Mouse (Mus musculus): ENCODE data around the gene Wfdc9.

DNA sequence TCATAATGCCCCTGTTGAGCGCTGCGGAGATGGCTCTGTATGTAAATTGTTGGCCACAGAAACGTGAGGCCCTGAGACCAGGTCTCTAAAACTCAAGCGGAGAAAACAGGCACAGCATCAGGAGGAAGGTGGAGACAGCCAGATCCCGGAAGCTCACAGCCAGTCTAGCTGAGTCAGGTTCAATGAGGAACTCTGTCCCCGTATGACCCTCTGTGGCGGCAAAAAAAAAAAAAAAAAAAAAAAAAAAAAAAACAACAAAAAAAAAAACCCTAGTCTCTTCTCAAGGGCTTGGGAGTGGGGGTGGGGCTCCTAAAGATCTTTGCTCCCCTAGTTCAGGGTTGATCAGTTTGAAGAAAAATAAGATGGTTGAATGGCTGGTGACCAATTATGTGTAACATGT, 15.3 kb downstream of the Wfdc9 start:
- TF ChIP-seq POLR2A (IDR thresholded peaks at IDR 0.05; ENCODE audit: borderline replicate concordance, control insufficient read depth, low read depth, low read length) (no peak), CTCF (IDR thresholded peaks at IDR 0.05; ENCODE audit: control insufficient read depth, insufficient read depth, low read length) (no peak)
